Mouse (Mus musculus) heart, embryonic 10.5 days (tissue): ENCODE results near the gene Mrpl27. TPM values are rescaled to one million over a fixed set of nuclear protein-coding genes. Genes with fewer than 3 reads are reported as not detected.

Experiments
- DNase-seq: peaks from one replicate; pipeline ENCODE4 v3.0.0-alpha.2; 2017; ENCODE audit warnings: low spot score
- H3K27ac ChIP-seq: fragments of 300-500 bp; sonication (generic); 2 replicates; pipeline ENCODE4 v1.5.1; 2016; ENCODE audit warnings: mild to moderate bottlenecking
- H3K27me3 ChIP-seq: fragments of 300-500 bp; sonication (generic); 2 replicates; pipeline ENCODE4 v1.6.1; 2016; ENCODE audit warnings: mild to moderate bottlenecking; ENCODE audit not compliant: poor library complexity, insufficient read depth, severe bottlenecking
- H3K36me3 ChIP-seq: fragments of 300-500 bp; sonication (generic); 2 replicates; pipeline ENCODE4 v1.6.1; 2016; ENCODE audit warnings: mild to moderate bottlenecking, moderate library complexity
- H3K4me1 ChIP-seq: fragments of 300-500 bp; sonication (generic); 2 replicates; pipeline ENCODE4 v1.6.1; 2016; ENCODE audit warnings: mild to moderate bottlenecking
- H3K4me3 ChIP-seq: fragments of 300-500 bp; sonication (generic); 2 replicates; pipeline ENCODE4 v1.5.1; 2016; ENCODE audit warnings: mild to moderate bottlenecking, moderate library complexity
- H3K9me3 ChIP-seq: fragments of 300-500 bp; sonication (generic); 2 replicates; pipeline ENCODE4 v1.6.1; 2016; ENCODE audit warnings: mild to moderate bottlenecking, moderate library complexity
- WGBS: fragments of 180-500 bp; shearing (Covaris S2); methylation state at CpG from one replicate; pipeline ENCODE4 v1.1.7; 2016; 5-methylcytosine and 5-hydroxymethylcytosine counted together
- polyA plus RNA-seq: library from polyadenylated mRNA; unstranded; fragments of >200 nt; fragmentation: Nextera tagmentation; extraction: Ambion mirVana; gene quantifications from 2 replicates; pipeline ENCODE4 v1.2.1, GENCODE M21; 2016

The Mrpl27 gene
- polyA plus RNA-seq, 1 experiment from 2014 or later, result 141 TPM

GRCm38 (mm10) chr11:94704472-94704871 lies 50.9 kb downstream of the Mrpl27 start, which contains the start of gene Gm11541:
Gene Gm11541 (minus strand): TSS chr11:94704499.
- H3K36me3 ChIP-seq, result no peaks in the 10 kb centered on the region
- DNase-seq, result no peak
- H3K27me3 ChIP-seq, result no peaks in the 10 kb centered on the region
- no peak within 1 kb of the TSS for H3K27ac ChIP-seq
- H3K4me3 ChIP-seq, result no peak within 1 kb of the TSS
- 85% methylated on average over 5 of the region's 5 CpGs for WGBS
- peaks cover 12% of the 10 kb centered on the region for H3K4me1 ChIP-seq
- no peaks in the 10 kb centered on the region for H3K9me3 ChIP-seq

Other genes starting within 250 kb of the Mrpl27 start
- 1.5 and 2.4 TPM in 2 replicates for gene Cacna1g, start 179.6 kb upstream of the Mrpl27 start, polyA plus RNA-seq
- gene Spata20, start 167.6 kb upstream of the Mrpl27 start, polyA plus RNA-seq, result not detected in 2 replicates
- 7.7 and 14.2 TPM in 2 replicates for gene Epn3, start 153.8 kb upstream of the Mrpl27 start, polyA plus RNA-seq
- gene Mycbpap, start 132.0 kb upstream of the Mrpl27 start, polyA plus RNA-seq, result 9.3 and 12.5 TPM in 2 replicates
- gene Rsad1, start 104.5 kb upstream of the Mrpl27 start, polyA plus RNA-seq, result 3.2 and 6.9 TPM in 2 replicates
- gene Chad, start 88.7 kb upstream of the Mrpl27 start, polyA plus RNA-seq, result 0.11 and 0.28 TPM in 2 replicates
- gene Acsf2, start 51.9 kb upstream of the Mrpl27 start, polyA plus RNA-seq, result 2.8 and 4.1 TPM in 2 replicates
- 229 and 251 TPM in 2 replicates for gene Lrrc59, start 24.0 kb upstream of the Mrpl27 start, polyA plus RNA-seq
- gene Eme1, start 197 bp downstream of the Mrpl27 start, polyA plus RNA-seq, result 24.7 and 33.4 TPM in 2 replicates
- gene Xylt2, start 23.7 kb downstream of the Mrpl27 start, polyA plus RNA-seq, result 16.7 and 17.4 TPM in 2 replicates
- not detected in 2 replicates for gene Gm11541, start 50.7 kb downstream of the Mrpl27 start, polyA plus RNA-seq
- gene Cdc34b, start 88.0 kb downstream of the Mrpl27 start, polyA plus RNA-seq, result 0.16 TPM in 1 of 2 replicates, not detected in the other
- gene Tmem92, start 128.9 kb downstream of the Mrpl27 start, polyA plus RNA-seq, result not detected in 2 replicates